Mouse (Mus musculus) brain, embryonic 14.5 days (tissue): ENCODE measurements at regions not wholly inside any gene's neighbourhood (a gene's known extent, or its start where the extent isn't known, plus 50 kb on each side); places are given as distances from the start of the nearest gene placed in this dataset.
A peak's percentile ranks its signal among the peaks of the same experiment; 100 is the strongest.

Experiments
- DNase-seq: peaks from one replicate; pipeline ENCODE4 v3.0.0-alpha.2; 2011; ENCODE audit warnings: low read depth
- CTCF ChIP-seq: fragments of 200-500 bp; IDR thresholded peaks from 2 replicates; pipeline ENCODE4 v1.5.1; 2012; ENCODE audit warnings: inconsistent platforms, mild to moderate bottlenecking, moderate library complexity, borderline replicate concordance; ENCODE audit not compliant: insufficient read depth, insufficient read length; ENCODE audit errors: extremely low read depth
- POLR2A ChIP-seq: fragments of 200-500 bp; IDR thresholded peaks from 2 replicates; pipeline ENCODE4 v1.6.1; 2012; ENCODE audit warnings: mild to moderate bottlenecking, inconsistent platforms, borderline replicate concordance; ENCODE audit not compliant: poor library complexity, insufficient read depth, insufficient read length, severe bottlenecking; ENCODE audit errors: extremely low read depth

DNA sequence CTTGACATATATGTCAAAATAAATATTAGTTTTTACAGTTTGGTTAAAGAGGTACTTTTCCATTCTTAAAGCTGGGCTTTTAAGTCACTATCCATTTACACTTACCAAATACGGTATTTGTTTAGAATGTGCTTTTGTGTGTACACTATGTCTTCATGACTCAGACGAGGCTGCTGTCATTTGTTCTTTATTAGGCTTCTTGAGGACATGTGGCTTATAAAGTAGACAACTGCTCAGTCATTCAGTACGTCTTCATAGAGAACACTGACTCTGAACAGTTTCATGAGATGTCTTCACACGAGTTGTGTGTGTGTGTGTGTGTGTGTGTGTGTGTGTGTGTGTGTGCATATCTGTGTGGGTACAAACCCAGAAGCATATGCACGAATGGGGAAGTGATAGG, 216.1 kb downstream of the Fbxo8 start:
- no peak for DNase-seq

DNA sequence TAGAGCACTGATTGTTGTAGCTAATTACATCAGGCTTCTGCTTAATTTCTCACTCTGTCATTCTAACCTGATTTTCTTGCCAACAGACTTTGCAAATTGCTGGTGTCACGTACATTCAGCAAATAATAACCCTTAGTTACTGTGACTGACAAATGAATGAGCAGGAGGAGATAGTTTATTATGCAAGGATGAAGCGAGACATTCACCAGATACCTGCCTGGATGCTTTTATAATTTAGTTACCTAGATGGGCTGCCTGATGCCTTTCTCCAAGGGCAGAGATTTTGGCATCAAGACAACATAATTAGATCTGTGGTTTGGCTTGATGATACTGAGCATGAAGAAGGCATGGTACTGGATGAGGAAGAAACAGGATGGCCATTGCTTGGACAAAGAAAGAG, 233.6 kb downstream of the Fbxo8 start:
- TF ChIP-seq POLR2A: no peak
- no peak for TF ChIP-seq CTCF
- DNase-seq: peak; percentile 43

More for the DNA sequence above, 216.1 kb downstream of the Fbxo8 start:
- TF ChIP-seq CTCF (no peak), POLR2A (no peak)

DNA sequence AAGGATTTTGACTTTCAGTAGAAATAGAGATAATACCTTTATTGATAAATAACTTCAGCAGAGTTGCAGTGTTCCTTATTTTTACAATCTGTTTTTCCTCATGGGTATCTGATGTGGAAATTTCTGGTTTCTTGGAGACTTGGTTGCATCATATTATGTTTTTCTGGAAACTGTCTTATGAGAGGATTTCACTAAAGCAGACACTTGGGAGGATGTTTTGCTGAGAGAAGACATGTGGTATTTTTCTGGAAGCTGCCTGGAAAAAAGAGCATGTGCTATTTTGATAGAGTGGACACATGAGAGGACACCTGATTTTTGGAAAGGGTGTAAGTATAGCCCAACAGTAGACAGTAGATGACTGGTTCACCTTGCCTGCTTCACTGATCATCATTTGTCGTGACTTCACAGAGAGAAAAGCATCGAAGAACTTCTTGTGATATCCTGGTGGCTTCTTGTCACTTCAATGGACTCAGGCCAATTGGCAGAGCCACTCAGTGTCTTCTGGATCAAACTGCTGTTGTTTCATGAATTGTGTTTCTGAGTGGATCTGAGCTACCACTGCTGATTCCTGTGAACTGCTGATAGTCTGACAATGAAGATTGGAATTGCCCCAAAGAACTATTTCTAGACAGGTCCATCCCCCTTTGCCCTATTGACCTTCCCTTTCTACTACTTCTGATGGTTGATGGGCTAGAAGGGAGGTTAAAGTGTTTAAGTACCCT, 238.8 kb downstream of the Fbxo8 start:
- DNase-seq: no peak
- TF ChIP-seq CTCF (no peak), POLR2A (no peak)

DNA sequence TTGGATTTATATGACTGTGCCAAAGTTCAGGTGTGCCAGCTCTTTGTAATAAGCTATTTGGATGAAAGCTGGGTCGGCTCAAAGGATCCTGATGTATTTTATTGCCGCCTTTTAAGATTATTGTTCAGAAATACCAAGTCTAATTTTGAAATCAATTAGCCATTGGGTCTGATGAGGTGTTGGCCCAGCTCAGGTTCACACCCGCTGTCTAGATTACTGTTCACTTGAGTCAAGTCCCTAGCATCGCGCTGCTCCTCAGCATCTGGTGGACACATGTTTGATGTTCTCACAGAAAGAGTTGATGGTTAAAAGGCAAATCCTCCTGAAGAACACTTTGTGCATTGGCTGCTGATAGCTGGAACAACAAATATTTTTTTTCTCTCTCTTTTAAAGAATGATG, 281.8 kb downstream of the Fbxo8 start:
- TF ChIP-seq CTCF: no peak
- TF ChIP-seq POLR2A: no peak
- no peak for DNase-seq

DNA sequence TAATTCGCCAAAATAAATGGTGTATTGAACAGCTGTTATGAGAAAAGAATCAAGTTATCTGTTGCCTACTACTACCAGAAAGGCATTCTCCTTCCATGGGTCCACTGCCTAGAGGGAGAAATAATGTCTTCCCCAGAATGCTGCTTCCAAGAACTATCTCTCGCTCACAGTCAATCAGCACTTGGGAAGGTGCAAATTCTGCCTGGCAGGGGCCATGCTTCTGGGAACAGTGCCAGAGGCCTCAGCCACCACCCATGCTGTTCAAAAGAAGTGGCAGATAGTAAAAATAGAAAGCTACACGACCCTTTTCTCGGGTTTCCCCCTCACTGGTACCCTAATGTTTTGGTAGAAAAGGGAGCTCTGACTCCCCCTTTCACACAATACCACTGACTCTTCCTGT, 282.2 kb downstream of the Fbxo8 start:
- TF ChIP-seq CTCF: no peak
- no peak for TF ChIP-seq POLR2A
- DNase-seq: peak; percentile 59

DNA sequence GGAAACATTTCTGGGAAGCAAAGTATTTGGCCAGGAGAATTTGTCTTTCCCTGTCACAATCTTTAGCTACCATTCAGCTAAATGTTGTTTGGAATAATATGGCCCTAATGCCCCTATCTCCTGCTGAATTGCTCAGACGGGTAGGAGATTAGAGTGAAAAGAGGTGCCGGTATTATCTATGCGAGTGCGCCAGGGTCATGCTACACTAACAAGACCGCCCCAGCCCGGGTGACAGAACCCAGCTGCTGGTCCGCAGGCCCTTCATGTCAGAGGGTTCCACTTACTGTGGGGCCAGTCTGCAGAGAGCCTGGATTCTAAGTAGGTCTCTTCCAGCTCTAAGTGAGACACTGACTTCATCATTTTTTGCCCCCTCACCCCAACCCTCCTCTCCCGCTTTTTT, 332.6 kb downstream of the Fbxo8 start:
- TF ChIP-seq CTCF: no peak
- no peak for TF ChIP-seq POLR2A
- DNase-seq: peak; percentile 3

DNA sequence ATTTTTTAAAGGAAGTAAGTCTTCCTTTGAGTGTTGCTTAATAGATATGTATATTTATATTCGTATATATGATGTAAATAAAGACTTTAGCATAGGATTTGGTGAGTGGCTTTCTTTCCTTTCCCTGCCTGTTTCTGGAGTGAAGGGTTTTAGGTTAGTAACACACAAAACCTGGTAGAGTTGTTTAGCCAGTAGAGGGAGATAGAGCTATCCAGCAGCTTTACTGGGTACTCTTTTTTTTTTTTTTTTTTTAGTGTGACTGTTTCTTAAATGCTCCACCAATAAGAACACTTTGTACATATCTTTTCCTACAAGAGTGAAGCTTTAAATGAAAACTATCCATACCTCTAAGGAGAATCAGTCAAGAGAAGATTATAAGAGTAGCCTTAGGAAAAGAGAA, 333.3 kb downstream of the Fbxo8 start:
- TF ChIP-seq CTCF (no peak), POLR2A (no peak)
- peak; percentile 35 for DNase-seq

DNA sequence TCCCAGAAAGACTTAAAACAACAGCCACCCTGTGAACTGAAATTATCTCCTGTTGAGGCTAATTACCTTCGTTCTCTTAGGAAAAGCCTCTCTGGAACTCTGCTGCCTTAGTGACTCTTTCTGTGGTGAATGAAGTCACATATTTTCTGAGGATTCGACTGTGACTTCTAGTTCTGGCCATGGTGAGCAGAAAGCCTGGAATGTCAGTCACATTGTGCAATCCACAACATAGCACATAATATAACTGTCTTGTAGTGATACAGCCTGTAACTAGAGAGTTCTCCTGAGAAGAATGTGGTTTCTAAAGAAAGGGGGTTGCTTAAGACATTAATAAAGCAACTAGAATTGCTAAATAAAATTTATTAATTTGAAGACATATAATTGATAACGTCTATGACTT, 342.7 kb downstream of the Fbxo8 start:
- DNase-seq: no peak
- TF ChIP-seq POLR2A (no peak), CTCF (no peak)

DNA sequence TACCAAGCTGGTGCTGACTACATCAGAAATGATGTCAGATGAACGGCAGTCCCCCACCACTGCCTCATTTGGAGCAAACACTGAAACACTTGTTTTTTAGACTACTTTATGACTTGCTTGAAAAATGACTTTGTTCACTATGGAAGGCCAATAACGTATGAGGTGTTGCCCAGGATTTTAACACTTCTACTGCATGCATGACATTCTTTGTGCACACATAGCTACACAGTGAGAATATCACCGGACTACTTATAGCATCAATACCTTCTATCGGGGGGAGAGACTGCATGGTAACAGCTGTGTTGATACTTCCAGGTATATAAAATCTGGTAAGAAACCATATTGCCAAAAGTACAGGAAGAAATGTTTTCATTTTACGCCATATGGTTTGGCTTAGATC, 364.5 kb downstream of the Fbxo8 start:
- no peak for DNase-seq
- TF ChIP-seq CTCF: no peak
- no peak for TF ChIP-seq POLR2A

DNA sequence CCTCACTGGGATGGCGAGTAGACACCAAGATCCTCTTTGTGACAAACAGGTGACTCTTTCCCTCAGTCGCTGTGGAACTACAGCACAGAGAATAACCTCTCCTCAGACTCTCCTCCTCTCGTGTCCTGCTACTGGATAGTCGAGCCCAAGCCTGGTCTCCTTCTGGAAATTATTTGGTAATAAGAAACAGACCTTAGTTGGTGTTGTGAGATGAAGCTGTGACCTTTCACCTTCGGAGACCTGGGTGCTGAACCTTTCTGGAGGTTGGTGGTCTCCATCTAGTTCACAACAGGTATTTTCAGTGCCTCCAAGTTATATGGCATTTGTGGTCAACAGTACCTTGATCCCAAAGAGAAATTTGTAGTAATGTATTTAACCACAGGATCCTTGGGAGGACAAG, 365.1 kb downstream of the Fbxo8 start:
- no peak for TF ChIP-seq CTCF
- no peak for TF ChIP-seq POLR2A

DNA sequence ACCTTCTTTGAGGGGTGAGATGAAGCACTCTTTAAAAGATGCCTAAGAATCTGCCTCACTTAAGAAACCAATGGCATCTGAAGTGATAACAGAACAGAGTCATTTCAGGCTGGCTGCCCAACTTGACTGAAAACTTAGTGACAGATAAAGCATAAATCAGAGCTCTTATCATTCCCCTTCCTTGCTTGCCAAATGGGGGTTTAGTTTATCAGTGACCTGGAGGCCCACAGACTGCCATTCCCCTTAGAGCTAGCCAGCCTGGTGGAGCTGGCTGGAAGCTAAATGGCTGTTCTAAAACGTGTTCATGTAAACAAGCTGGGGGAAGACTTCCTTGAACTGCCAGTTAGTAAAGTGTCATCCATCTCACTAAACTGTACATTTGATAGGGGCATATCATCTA, 373.8 kb downstream of the Fbxo8 start:
- DNase-seq: no peak
- no peak for TF ChIP-seq POLR2A
- no peak for TF ChIP-seq CTCF

More for the DNA sequence above, 365.1 kb downstream of the Fbxo8 start:
- DNase-seq: no peak

DNA sequence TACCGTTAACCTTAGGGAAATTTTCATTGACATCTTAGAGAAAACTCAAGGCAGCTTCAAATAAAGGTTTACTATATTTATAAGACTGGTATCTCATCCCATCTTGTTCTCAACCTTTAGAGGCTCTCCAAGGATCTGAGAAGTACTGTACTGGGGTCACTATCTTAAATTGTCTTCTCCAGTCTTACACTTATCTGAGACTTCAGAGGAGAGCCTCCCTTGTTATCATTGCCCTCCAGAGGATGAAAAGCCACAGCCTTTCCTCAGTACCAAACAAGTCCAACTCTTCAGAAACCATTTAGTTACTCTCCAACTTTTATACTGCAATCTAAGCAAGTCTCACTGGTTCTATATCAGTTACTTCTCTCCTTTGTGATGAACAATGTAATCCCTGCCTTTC, 376.3 kb downstream of the Fbxo8 start:
- TF ChIP-seq POLR2A (no peak), CTCF (no peak)
- no peak for DNase-seq
